Mouse (Mus musculus): ENCODE results near the gene Lgals2. TPM values are rescaled to one million over a fixed set of nuclear protein-coding genes. Genes with fewer than 3 reads are reported as not detected.
A peak's percentile ranks its signal among the peaks of the same experiment; 100 is the strongest.

Gene Lgals2
- total and polyA plus RNA-seq, 2 experiments from 2014 or later, result not detected

DNA sequence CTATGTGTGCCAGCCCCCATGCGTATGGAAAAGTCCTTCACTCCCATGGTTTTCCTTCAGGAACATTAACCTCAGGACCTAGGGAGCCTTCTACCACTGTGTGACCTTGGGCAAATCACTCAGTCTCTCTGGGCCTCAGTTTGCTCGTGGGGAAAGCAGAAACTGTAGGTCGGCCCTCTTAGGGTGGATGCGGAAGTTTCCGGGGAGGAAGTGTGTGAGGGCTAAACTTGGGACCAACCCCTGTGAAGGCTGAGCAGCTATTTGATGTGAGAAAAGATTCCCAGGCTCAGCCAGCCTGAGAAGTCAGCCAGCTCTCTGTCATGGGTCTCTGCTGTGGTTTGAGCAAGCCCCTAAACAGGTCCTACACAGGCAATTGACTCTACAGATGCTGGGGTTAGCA is 7.0 kb upstream of the Lgals2 start:
- no peaks in the 10 kb centered on the region for H3K27me3 ChIP-seq (ENCODE audit: insufficient read depth, low read length)
- H3K27ac ChIP-seq (ENCODE audit: low read depth, low read length), result no peak overlapping the region
- 81% methylated on average over 5 of the region's 5 CpGs for WGBS
- DNase-seq (ENCODE audit: low spot score) (no peak), ATAC-seq (ENCODE audit: low FRiP score) (no peak)
- H3K4me2 ChIP-seq (ENCODE audit: low read depth, low read length, poor library complexity, severe bottlenecking), result no peak overlapping the region
- H3K9ac ChIP-seq (replicated peaks; ENCODE audit: low read length, poor library complexity, severe bottlenecking), result no peak overlapping the region
- H3K36me3 ChIP-seq (ENCODE audit: insufficient read depth, low read length), result no peaks in the 10 kb centered on the region
- TF ChIP-seq CTCF (IDR thresholded peaks at IDR 0.05), result no peak
- H3K4me1 ChIP-seq (ENCODE audit: insufficient read depth, low read length), result no peaks in the 10 kb centered on the region
- no peak overlapping the region for H3K4me3 ChIP-seq (ENCODE audit: low read depth, low read length)
- no peaks in the 10 kb centered on the region for H3K9me3 ChIP-seq (ENCODE audit: low read length)

DNA sequence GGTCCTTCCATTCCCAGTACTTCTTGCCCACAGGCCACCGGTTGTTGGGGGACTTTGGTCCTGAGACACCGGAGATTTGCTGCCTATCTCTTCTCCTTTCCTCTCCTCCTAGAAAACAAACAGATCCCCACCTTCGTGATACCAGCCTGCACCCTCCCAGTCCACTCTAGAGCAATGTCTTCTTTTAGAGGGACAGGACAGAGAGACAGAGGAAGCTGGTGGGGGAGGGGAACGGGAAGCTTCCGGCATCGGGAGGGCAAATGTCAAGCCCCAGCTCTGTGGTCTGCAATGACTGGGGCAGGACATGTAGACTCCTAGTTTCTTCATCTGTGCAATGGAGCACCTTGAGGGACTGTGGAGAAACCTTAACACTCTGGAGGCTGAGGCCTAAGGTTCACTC is 4.4 kb upstream of the Lgals2 start:
- no peaks in the 10 kb centered on the region for H3K36me3 ChIP-seq (ENCODE audit: insufficient read depth, low read length)
- no peak for TF ChIP-seq CTCF (IDR thresholded peaks at IDR 0.05)
- no peak for ATAC-seq (ENCODE audit: low FRiP score)

DNA sequence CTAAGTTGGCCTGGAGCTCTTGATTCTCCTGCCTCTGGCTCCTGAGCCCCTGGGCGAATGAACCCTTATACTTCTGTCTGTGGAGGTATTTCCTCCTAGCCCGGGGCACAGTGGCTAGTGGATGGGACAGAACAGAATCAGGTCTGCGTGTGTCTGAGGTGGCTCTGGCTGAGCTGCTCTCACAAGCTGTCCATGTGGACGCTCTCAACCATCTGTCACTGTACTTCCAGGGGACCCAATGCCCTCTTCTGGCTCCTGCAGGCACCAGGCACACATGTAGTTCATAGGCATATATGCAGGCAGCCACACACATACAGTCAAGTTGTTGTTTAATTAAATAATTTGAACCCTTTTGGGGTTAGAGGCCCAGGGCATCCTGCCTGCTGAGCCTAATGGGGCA is 4.0 kb upstream of the Lgals2 start:
- ATAC-seq (ENCODE audit: low FRiP score) (no peak), DNase-seq (ENCODE audit: low spot score) (no peak)
- no peak overlapping the region for H3K27ac ChIP-seq (ENCODE audit: low read depth, low read length)
- no peak for TF ChIP-seq CTCF (IDR thresholded peaks at IDR 0.05)
- no peaks in the 10 kb centered on the region for H3K36me3 ChIP-seq (ENCODE audit: insufficient read depth, low read length)
- no peak overlapping the region for H3K4me2 ChIP-seq (ENCODE audit: low read depth, low read length, poor library complexity, severe bottlenecking)
- H3K9me3 ChIP-seq (ENCODE audit: low read length), result no peaks in the 10 kb centered on the region
- 80% methylated on average over 4 of the region's 4 CpGs for WGBS
- H3K4me1 ChIP-seq (ENCODE audit: insufficient read depth, low read length), result no peaks in the 10 kb centered on the region
- no peaks in the 10 kb centered on the region for H3K27me3 ChIP-seq (ENCODE audit: insufficient read depth, low read length)
- no peak overlapping the region for H3K9ac ChIP-seq (replicated peaks; ENCODE audit: low read length, poor library complexity, severe bottlenecking)
- no peak overlapping the region for H3K4me3 ChIP-seq (ENCODE audit: low read depth, low read length)

More for the DNA sequence above, 4.4 kb upstream of the Lgals2 start:
- Histone ChIP-seq H3K27me3 (ENCODE audit: insufficient read depth, low read length) (no peaks in the 10 kb centered on the region), H3K9ac (replicated peaks; ENCODE audit: low read length, poor library complexity, severe bottlenecking) (no peak overlapping the region), H3K4me3 (ENCODE audit: low read depth, low read length) (no peak overlapping the region), H3K9me3 (ENCODE audit: low read length) (no peaks in the 10 kb centered on the region), H3K4me2 (ENCODE audit: low read depth, low read length, poor library complexity, severe bottlenecking) (no peak overlapping the region), H3K27ac (ENCODE audit: low read depth, low read length) (no peak overlapping the region), H3K4me1 (ENCODE audit: insufficient read depth, low read length) (no peaks in the 10 kb centered on the region)
- DNase-seq (ENCODE audit: low spot score), result no peak
- 85% methylated on average over 6 of the region's 6 CpGs for WGBS

DNA sequence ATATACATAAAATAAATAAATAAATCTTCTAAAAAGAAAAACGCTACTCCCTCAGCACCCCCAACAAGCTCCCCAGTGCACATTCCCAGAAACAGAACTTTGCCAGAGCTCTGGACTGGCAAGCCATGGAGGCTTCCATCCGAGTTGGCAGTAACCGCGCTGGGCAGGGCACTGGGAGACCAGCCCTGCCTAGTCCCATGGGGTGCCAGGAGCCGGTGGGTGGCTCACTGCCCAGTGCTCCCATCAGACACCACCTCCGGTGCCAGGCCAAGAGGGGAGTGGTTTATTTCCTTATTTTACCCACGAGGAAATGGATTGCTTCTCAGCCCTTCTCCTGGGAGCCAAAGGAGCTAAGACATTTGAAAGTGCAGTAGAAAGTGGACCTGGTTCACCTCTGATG is 1.7 kb upstream of the Lgals2 start:
- Histone ChIP-seq H3K4me2 (ENCODE audit: low read depth, low read length, poor library complexity, severe bottlenecking) (no peak overlapping the region), H3K9me3 (ENCODE audit: low read length) (no peaks in the 10 kb centered on the region), H3K27ac (ENCODE audit: low read depth, low read length) (no peak overlapping the region), H3K9ac (replicated peaks; ENCODE audit: low read length, poor library complexity, severe bottlenecking) (no peak overlapping the region), H3K27me3 (ENCODE audit: insufficient read depth, low read length) (no peaks in the 10 kb centered on the region), H3K4me3 (ENCODE audit: low read depth, low read length) (no peak overlapping the region), H3K4me1 (ENCODE audit: insufficient read depth, low read length) (no peaks in the 10 kb centered on the region), H3K36me3 (ENCODE audit: insufficient read depth, low read length) (no peaks in the 10 kb centered on the region)
- no peak for TF ChIP-seq CTCF (IDR thresholded peaks at IDR 0.05)
- WGBS, result 74% methylated on average over 7 of the region's 7 CpGs
- ATAC-seq (ENCODE audit: low FRiP score), result no peak
- DNase-seq (ENCODE audit: low spot score), result peak; percentile 51

DNA sequence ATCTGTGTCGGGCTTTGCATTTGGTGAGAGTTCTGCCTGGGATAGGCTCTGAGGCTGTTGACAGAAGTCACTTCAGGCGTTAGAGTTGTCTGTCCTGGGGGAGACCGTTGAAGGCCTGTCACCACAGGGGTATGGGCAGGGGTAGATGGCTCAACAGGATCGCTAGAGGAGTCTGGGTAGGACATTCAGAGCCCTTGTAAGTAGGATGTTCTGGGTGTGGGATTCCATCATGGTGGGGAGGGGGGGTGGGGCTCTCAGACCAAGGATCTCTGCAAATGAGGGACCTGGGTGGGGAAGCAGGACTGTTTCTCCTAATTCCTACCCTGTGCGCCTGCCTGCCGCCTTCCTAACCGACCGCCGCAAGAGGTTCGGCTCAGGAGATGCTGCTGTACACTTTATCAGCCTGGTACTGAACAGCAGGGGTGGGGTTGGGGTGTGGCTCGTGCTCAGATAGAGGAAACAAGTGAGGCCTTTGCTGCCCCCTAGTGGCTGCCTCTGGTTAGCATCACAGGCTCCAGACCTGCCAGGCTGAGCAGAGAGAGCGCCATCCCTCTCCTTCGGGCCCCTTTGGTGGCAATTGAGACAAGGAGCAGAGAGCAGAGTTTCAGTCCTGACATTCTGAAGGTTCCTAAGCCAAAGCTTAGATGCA is 3.7 kb downstream of the Lgals2 start:
- no peak overlapping the region for H3K9ac ChIP-seq (replicated peaks; ENCODE audit: low read length, poor library complexity, severe bottlenecking)
- H3K27me3 ChIP-seq (ENCODE audit: insufficient read depth, low read length), result no peaks in the 10 kb centered on the region
- H3K4me1 ChIP-seq (ENCODE audit: insufficient read depth, low read length), result no peaks in the 10 kb centered on the region
- no peak overlapping the region for H3K27ac ChIP-seq (ENCODE audit: low read depth, low read length)
- no peak overlapping the region; the same call in 1 of the 2 replicates for H3K4me2 ChIP-seq (ENCODE audit: low read depth, low read length, poor library complexity, severe bottlenecking)
- 16% methylated on average over 13 of the region's 13 CpGs for WGBS
- no peak overlapping the region for H3K4me3 ChIP-seq (ENCODE audit: low read depth, low read length)
- no peaks in the 10 kb centered on the region for H3K9me3 ChIP-seq (ENCODE audit: low read length)
- peak; percentile 78 for ATAC-seq (ENCODE audit: low FRiP score)
- DNase-seq (ENCODE audit: low spot score), result peak; percentile 91
- no peaks in the 10 kb centered on the region for H3K36me3 ChIP-seq (ENCODE audit: insufficient read depth, low read length)
- TF ChIP-seq CTCF (IDR thresholded peaks at IDR 0.05), result peak; percentile 90

DNA sequence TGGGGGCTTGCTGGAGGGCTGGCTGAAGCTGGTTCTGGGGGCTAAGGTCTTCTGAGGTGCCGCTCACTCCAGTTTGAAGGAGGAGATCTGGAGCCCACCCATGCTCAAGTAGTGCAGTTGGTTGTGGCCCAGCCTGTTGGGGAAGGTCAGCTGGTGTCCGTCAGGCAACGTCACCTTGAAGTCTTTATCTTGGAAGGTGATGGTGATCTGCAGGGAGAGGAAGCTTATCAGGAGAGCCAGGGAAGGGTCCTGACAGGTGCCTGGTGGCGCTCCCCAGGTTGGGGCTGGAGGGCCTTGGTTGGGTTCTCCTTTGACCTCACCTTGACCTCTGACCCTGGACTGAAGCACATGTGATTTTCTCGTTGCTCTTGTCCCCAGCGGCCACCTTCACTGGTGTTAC is 4.4 kb downstream of the Lgals2 start:
- Histone ChIP-seq H3K9me3 (ENCODE audit: low read length) (no peaks in the 10 kb centered on the region), H3K9ac (replicated peaks; ENCODE audit: low read length, poor library complexity, severe bottlenecking) (no peak overlapping the region), H3K4me3 (ENCODE audit: low read depth, low read length) (no peak overlapping the region), H3K36me3 (ENCODE audit: insufficient read depth, low read length) (no peaks in the 10 kb centered on the region), H3K4me1 (ENCODE audit: insufficient read depth, low read length) (no peaks in the 10 kb centered on the region), H3K4me2 (ENCODE audit: low read depth, low read length, poor library complexity, severe bottlenecking) (no peak overlapping the region), H3K27ac (ENCODE audit: low read depth, low read length) (no peak overlapping the region), H3K27me3 (ENCODE audit: insufficient read depth, low read length) (no peaks in the 10 kb centered on the region)
- DNase-seq (ENCODE audit: low spot score) (no peak), ATAC-seq (ENCODE audit: low FRiP score) (no peak)
- WGBS, result 77% methylated on average over 6 of the region's 6 CpGs
- TF ChIP-seq CTCF (IDR thresholded peaks at IDR 0.05), result no peak

Data from midbrain, postnatal 0 days (tissue).